Mouse (Mus musculus): ENCODE measurements around the gene Sec16b.

Gene Sec16b

DNA sequence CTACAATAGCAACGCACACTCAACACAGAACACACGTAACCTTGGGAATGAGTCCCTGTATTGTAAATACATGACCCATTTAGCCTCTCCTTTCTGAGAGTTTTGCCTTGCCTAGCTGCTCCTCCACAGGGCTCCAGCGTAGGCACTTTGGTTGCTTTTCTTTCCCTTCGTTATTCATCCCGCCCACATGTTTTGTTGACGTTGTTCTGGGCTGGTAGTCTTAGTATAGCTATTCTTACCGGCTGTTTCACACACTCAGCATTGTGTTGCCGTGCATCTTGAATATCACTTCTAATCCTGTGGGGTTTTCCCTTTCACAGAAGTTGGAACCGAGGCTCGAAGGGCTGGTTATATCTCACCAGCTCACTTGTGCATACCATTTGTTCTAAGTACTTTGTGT, 49.2 kb downstream of the Sec16b start:
- DNase-seq (ENCODE audit: low read depth, low spot score), result no peak

DNA sequence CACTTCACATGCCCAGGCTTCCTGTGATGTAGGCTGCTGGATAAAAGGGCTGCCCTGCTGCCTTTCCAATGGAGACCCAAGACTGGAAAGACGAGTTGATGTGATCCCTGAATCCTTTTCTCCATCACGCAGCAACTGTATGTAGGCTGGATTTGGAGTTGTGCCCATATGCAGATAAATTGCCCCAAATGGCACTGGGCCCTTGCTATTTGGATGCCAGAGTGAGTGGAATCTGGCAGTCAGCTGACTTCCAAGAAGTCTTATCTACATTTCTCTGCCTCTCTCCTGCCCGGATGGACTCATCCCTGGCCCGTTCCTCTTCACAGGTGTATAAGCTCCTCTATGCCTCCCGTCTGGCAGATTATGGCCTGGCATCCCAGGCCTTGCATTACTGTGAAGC, 49.9 kb downstream of the Sec16b start:
- no peak for DNase-seq (ENCODE audit: low read depth, low spot score)

DNA sequence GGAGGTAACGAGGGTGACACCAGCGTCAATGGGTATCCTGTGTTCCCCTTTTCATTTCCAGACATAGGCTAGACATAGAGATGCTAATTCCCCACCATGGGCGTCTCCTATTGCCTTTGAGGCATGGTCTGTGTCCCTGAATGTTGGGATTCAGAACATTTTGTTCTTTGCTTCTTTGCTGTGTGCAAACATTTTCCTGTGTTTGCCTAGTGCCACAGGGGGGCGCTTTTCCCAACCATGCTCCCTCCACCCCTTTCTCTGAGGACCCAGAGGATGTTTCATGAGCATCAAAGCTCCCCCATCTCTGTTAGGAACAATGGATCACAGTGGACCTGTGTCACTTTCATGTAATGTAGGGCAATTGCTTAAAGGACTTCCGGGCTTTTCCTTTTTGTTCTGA, 51.6 kb downstream of the Sec16b start:
- no peak for DNase-seq (ENCODE audit: low read depth, low spot score)

- DNase-seq (ENCODE audit: low read depth, low spot score), result no peak
Measured at GRCm38 (mm10) chr1:157559986-157560385, 53.5 kb downstream of the Sec16b start.

- DNase-seq (ENCODE audit: low read depth, low spot score), result peak; percentile 51
Measured at GRCm38 (mm10) chr1:157560654-157561386, 54.3 kb downstream of the Sec16b start.

- DNase-seq (ENCODE audit: low read depth, low spot score), result no peak
Measured at GRCm38 (mm10) chr1:157567819-157568218, 61.3 kb downstream of the Sec16b start.

DNA sequence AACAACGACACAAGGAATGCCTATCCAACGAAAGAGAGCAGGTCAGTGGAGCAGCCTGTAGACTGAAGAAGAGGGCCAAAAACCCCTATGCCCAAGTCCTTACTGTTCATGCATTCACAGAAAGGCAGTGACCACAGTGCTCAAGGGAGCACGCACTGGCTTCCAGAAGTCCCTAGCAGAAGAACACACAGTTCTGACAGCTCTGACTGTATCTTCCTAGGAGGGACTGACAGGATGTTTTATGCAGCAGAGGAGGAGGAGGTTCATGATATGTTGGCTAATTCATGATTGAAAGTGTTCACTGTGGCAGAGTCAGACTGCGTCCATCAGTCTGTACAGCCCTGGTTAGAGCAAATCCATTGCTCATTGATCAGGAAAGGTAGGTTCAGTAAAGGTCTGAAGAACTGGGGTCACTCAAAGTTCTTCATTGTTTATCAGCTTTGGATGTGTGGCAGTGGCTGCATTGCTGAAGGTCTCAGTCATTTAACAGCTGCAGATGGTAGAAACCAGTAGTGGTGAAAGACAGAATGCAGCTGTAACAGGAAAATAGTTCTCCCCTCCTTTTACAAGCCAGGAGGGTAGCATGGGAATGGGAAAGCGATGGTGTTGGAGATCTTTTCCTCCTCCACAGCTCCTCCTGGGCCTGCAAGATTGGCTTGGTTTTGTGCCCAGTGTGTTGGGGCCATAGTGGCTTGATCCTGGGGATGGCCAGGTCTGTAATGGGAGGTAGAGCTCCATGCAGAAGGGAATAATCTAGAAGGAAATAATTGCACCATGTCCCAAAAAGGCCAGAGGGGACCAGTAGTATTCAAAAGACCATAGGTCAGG, 62.9 kb downstream of the Sec16b start:
- DNase-seq (ENCODE audit: low read depth, low spot score), result no peak

- peak; percentile 42 for DNase-seq (ENCODE audit: low read depth, low spot score)
Measured at GRCm38 (mm10) chr1:157575316-157575715, 68.8 kb downstream of the Sec16b start.

GRCm38 (mm10) chr1:157578336-157578735, 71.8 kb downstream of the Sec16b start:
- DNase-seq (ENCODE audit: low read depth, low spot score), result no peak

DNA sequence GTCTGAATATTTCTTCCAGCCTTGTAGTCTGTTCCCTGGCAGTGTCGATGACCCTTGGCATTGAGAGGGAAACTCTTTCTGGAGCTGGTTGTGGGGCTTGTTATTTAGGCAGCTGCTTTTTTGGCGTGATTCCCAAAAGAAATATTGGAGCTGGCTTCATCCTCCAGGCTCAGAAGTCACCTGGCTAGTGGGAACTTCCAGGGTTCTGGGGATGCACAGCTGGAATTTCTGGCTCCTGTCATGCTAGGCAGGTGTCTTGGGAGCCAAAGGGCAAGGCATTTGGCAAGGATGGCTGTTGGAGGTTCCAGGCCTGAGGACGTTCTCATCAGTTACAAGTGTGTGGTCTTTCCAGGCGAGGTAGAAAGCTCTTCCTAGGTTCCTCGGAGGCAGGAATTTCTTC, 80.0 kb downstream of the Sec16b start:
- DNase-seq (ENCODE audit: low read depth, low spot score), result no peak

DNA sequence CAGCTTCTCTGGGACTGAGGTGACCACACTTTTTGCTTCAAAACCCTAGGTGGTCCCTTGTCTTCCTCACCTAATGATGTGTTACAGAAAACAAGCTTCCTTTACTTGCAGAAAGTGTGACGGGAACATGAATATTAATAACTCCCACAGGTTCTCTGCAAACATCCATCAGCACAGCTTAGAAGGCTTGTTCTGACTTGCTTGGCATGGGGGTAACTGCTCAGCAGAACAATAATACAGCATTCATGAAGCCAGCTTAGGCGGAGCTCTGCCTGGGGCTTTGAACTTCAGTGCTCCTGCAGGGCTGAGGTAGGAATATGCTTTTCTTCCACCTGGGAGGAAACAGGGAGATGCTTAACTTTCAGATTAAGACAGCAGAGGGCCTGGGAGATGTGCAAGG, 85.5 kb downstream of the Sec16b start:
- no peak for DNase-seq (ENCODE audit: low read depth, low spot score)

DNA sequence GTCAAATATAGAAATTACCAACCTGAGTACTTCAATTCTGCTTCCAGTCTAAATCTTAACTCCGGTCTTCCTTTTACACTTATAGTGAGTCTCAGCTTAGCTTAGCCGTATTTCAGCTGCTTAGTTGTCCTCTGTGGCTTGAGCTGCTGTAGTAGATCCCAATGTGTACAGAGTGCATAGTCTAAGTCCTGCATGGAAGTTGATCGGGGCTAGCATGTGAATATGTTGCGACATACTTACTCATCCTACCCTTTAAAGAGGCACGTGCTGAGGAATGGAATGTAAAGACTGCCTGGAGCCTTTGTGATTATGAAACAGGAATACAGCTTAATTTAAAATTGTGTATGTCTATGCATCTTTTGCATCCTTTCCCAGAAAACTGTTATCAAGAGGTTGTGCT, 88.0 kb downstream of the Sec16b start:
- DNase-seq (ENCODE audit: low read depth, low spot score), result no peak

DNA sequence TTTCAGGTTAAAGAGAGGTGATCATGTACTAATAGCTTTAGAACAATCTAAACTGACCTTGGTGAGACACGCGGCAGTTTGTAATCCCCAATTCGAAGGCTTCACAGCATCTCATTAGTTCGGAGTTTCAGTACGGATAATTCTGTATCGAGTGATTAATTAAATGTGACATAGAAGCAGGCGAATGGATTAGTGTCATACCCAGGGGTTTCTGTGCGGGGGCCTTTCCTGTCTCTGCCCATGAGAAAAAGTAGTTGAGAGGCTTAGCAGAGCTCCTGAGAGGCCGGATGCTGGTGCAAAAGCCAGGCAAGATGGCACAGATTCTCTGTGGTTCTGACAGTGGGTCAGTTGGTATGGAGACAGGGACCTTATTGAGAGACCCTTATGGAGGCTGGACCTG, 88.6 kb downstream of the Sec16b start:
- no peak for DNase-seq (ENCODE audit: low read depth, low spot score)

GRCm38 (mm10) chr1:157604513-157604912, 98.0 kb downstream of the Sec16b start:
- DNase-seq (ENCODE audit: low read depth, low spot score), result no peak
